Mouse (Mus musculus): Measurements from ENCODE around the gene Tas1r2.
A peak's percentile ranks its signal among the peaks of the same experiment; 100 is the strongest.

The Tas1r2 gene

GRCm38 (mm10) chr4:139653238-139653637, at the start of gene Tas1r2:
Gene Tas1r2 (plus strand): TSS chr4:139653538.
- no peak for DNase-seq (ENCODE audit: low read depth, low spot score)

- DNase-seq (ENCODE audit: low read depth, low spot score) = no peak
Observed at GRCm38 (mm10) chr4:139605216-139605615, 48.1 kb upstream of the Tas1r2 start.

GRCm38 (mm10) chr4:139606732-139607131, 46.6 kb upstream of the Tas1r2 start:
- DNase-seq (ENCODE audit: low read depth, low spot score) = no peak

GRCm38 (mm10) chr4:139608975-139609374, 44.4 kb upstream of the Tas1r2 start:
- DNase-seq (ENCODE audit: low read depth, low spot score) = no peak

GRCm38 (mm10) chr4:139610954-139611353, 42.4 kb upstream of the Tas1r2 start:
- DNase-seq (ENCODE audit: low read depth, low spot score) = no peak

GRCm38 (mm10) chr4:139611542-139611953, 41.8 kb upstream of the Tas1r2 start:
- DNase-seq (ENCODE audit: low read depth, low spot score) = peak; percentile 86

GRCm38 (mm10) chr4:139614524-139615260, 38.6 kb upstream of the Tas1r2 start:
- DNase-seq (ENCODE audit: low read depth, low spot score) = no peak

- DNase-seq (ENCODE audit: low read depth, low spot score) = no peak
Observed at GRCm38 (mm10) chr4:139616276-139617000, 36.9 kb upstream of the Tas1r2 start.

GRCm38 (mm10) chr4:139617001-139617364, 36.4 kb upstream of the Tas1r2 start:
- no peak for DNase-seq (ENCODE audit: low read depth, low spot score)

GRCm38 (mm10) chr4:139619765-139620164, 33.6 kb upstream of the Tas1r2 start:
- no peak for DNase-seq (ENCODE audit: low read depth, low spot score)

- DNase-seq (ENCODE audit: low read depth, low spot score) = peak; percentile 97
Observed at GRCm38 (mm10) chr4:139622373-139623282, 30.7 kb upstream of the Tas1r2 start, which contains the start of gene Aldh4a1. Gene Aldh4a1 (plus strand): TSS chr4:139622866.

- DNase-seq (ENCODE audit: low read depth, low spot score) = no peak
Observed at GRCm38 (mm10) chr4:139623434-139624115, 29.8 kb upstream of the Tas1r2 start.

- no peak for DNase-seq (ENCODE audit: low read depth, low spot score)
Observed at GRCm38 (mm10) chr4:139624116-139624489, 29.2 kb upstream of the Tas1r2 start.

GRCm38 (mm10) chr4:139624706-139625105, 28.6 kb upstream of the Tas1r2 start:
- no peak for DNase-seq (ENCODE audit: low read depth, low spot score)

- DNase-seq (ENCODE audit: low read depth, low spot score) = no peak
Observed at GRCm38 (mm10) chr4:139627361-139627760, 26.0 kb upstream of the Tas1r2 start.

GRCm38 (mm10) chr4:139630171-139630570, 23.2 kb upstream of the Tas1r2 start:
- no peak for DNase-seq (ENCODE audit: low read depth, low spot score)

GRCm38 (mm10) chr4:139631141-139631540, 22.2 kb upstream of the Tas1r2 start:
- DNase-seq (ENCODE audit: low read depth, low spot score) = no peak

GRCm38 (mm10) chr4:139631569-139632253, 21.6 kb upstream of the Tas1r2 start:
- no peak for DNase-seq (ENCODE audit: low read depth, low spot score)

- DNase-seq (ENCODE audit: low read depth, low spot score) = no peak
Observed at GRCm38 (mm10) chr4:139632254-139632580, 21.1 kb upstream of the Tas1r2 start.

- peak; percentile 63 for DNase-seq (ENCODE audit: low read depth, low spot score)
Observed at GRCm38 (mm10) chr4:139636373-139636772, 17.0 kb upstream of the Tas1r2 start.

- DNase-seq (ENCODE audit: low read depth, low spot score) = peak; percentile 30
Observed at GRCm38 (mm10) chr4:139637847-139638246, 15.5 kb upstream of the Tas1r2 start.
